Mouse (Mus musculus) cerebellum, adult 2 months (tissue): ENCODE measurements at regions not wholly inside any gene's neighbourhood (a gene's known extent, or its start where the extent isn't known, plus 50 kb on each side); places are given as distances from the start of the nearest gene placed in this dataset.

ENCODE experiments used
- CTCF ChIP-seq: fragments of 200-500 bp; IDR thresholded peaks from 2 replicates; pipeline ENCODE4 v1.5.1; 2011; ENCODE audit warnings: low read depth, mild to moderate bottlenecking, control low read depth, low read length, moderate library complexity, borderline replicate concordance; ENCODE audit not compliant: insufficient read depth
- POLR2A ChIP-seq: fragments of 200-500 bp; IDR thresholded peaks from 2 replicates; pipeline ENCODE4 v1.6.1; 2011; ENCODE audit warnings: low read length, control low read depth, borderline replicate concordance; ENCODE audit not compliant: insufficient read depth

DNA sequence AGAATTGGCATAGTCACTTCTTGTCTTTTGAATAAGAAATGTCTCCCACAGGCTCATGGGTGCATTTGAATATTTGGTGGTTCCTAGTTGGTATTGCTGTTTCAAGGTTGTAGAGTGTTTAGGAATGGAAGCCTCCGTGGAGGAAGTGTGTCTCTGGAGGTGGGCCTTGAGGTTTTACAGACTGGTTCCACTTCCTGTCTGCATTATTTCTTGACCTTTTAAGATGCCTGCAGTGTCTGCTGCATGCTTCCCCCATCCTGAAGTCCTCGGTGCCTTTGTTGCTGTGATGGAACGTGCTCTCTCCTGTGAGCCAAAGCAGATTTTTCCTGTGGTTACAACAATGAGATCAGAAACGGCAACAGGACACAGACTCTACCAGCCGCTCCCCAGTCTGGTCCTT lies 299.4 kb upstream of the Gadl1 start:
- TF ChIP-seq POLR2A (no peak), CTCF (no peak)
